Mouse (Mus musculus): ENCODE data around the gene Dennd1a.
A peak's percentile ranks its signal among the peaks of the same experiment; 100 is the strongest.

The Dennd1a gene

DNA sequence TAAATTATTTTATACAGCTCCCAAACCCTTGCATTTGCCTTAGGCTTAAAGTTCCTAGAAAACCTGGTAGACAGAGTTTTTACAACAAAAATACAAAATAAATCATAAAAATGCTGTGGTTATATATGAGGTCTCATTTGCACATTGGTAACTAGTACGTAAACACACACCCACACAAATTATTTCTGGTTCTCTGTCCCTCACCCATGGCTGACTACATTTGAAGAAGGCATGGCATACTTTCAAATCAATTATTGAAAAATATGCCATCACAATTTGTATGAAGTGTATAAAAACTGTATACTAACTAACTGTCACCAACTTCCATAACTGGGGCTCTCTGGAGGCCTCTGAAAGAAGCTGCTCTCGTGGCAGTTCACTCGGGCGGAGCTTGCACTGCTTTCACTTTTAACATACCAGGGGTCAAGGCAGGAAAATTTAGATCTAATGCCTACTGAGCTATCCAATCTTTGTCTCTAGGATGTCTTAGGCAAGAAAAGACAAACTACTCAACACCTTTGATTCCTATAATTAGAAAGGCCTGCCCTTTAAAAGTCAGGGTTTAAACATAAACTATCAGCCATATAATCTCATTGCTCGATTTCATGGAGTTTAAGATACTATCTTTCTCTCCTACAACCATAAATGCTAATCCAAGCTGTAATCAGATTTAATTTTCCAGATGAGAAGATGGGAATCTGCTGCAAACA is 122.7 kb downstream of the Dennd1a start:
- DNase-seq (ENCODE audit: low read depth), result peak; percentile 67

DNA sequence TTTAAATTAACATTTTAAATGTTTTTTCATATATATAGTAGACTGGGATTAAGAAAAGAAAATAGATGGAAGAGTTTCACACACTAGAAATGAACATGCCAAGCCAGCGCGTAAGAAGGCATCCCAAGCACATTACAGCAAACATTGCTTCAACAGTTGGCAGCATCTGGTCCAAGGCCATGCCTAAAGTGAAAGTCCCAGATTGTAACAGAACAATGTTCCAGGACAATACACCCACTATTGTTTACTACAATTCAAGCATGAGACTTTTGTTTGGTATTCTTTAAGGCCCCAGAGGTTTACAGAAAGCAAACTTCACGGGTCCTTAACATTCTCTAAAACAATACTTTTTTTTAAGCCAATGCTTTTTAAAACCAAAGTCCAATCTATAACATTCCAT is 124.7 kb downstream of the Dennd1a start:
- DNase-seq (ENCODE audit: low read depth), result no peak

DNA sequence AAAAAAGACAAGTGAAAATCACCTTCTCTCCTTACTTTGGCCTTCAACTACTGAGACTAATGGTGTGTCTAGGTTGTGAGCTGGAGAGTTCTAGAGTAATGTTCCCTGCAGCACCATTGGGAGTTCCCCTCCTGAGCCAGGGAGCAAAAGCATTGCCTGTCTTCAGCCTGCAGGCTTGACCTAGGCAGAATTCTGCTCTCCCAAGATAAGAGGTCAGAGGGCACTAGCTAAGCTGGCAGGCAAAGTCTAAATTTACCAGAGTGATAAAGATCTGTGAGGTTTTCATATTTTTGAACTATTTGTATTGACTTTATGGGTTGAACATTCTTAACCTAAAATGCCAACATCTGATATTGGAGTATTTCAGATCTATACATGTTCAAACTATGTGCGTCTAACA is 125.7 kb downstream of the Dennd1a start:
- DNase-seq (ENCODE audit: low read depth), result peak; percentile 60

DNA sequence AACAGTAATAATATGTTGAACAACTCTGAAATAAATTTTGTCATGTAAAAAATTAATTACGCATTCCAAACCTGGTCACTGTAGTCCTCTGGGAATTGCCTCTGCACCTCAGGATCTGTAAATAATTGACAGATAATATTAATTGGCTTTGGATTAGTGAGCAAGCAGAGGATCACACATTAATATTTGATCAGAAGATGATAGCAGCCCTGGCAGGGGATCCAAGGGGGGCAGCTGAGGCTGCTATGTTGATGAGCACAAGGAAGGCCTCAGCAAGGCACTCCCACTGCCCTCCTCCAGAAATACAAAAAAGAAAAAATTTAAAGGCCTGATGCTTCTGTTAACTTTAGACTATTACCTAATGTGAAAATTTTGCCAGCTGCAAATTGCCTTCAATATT is 127.5 kb downstream of the Dennd1a start:
- DNase-seq (ENCODE audit: low read depth), result no peak

DNA sequence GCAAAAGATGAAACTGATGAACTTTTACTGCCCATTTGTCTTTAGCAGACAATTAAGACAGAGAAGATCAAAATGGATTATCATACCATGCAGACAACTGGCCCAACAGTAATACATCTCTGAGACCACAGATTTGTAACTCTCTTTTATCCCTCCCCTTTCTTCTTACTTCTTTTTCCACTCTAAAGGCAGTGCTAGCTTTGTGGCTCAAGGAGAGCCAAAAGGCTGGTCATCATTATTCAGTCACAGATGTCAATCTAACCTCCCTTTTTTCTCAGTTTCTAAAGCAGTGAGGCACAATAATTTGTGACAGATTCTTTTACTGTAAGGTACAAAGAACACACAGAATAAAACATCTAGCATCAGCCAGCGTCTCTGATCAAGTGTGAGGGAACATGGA is 130.2 kb downstream of the Dennd1a start:
- no peak for DNase-seq (ENCODE audit: low read depth)

DNA sequence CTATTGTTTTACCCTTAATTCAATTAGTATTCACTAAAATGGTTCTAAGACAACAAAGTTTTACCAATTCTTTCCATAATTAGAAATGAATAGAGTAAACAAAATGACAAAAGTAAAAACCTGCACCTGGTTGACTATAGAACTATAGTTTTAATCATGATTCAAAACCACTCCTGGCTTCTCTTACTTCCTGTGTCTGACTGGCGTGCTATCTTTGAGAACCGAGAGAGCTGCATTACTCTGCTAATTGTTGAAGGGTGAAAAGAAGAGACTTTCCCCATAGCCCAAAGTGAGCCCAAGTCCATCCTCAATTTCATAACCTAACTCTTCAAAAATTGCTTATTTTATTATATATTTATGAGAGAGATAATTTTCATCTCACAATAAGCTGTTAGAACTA is 131.2 kb downstream of the Dennd1a start:
- DNase-seq (ENCODE audit: low read depth), result no peak

DNA sequence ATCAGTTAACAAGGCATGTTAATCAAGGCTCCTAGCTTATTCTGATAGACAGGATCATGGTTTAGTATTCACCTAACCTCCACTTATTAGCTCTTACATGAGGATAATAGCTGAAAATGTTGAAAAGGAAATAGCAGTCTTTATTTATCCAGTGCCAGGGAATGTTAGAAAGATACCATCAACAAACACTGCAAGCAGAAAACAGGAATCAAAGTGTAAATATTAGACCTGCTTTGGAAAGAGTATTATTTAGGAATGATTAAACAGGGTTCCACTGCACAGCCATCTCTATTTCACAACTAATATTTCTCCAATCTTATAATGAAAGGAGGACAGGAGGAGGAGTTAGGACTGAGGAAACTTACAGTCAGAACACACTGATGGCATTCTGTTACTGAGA is 142.4 kb downstream of the Dennd1a start:
- DNase-seq (ENCODE audit: low read depth), result no peak

DNA sequence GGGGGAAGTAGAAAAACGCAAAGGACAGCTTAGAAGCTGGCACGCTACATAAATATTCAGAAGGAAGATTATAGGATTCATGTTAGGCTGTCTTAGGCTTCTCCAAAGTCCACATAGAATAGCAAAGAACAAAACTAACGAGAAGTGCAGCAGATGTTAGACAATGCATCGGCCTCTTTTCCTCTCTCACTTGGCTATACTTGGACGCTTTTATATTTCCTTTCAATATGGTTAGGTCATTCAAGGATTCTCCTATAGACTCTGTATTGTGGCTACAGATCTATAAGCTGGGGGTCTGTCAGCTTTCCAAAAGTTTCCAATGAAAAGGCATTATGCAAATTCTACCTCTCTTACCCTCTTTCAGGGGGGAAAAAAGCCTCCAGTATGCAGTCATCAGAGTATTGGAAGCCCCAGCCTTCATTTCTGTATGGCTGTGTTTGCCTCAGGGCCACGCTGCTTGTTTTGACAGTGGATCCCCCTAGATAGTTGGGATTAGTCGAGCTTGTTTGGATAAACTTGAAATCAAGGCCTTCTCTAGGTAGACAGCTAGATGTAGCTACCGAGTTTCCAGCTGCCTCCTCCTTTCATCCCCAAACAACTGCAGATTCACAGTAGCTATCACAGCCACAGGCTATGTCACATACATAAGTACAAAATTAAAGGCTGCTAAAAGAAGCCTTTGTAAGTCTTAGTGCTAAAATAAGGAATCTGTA is 143.0 kb downstream of the Dennd1a start:
- no peak for DNase-seq (ENCODE audit: low read depth)

DNA sequence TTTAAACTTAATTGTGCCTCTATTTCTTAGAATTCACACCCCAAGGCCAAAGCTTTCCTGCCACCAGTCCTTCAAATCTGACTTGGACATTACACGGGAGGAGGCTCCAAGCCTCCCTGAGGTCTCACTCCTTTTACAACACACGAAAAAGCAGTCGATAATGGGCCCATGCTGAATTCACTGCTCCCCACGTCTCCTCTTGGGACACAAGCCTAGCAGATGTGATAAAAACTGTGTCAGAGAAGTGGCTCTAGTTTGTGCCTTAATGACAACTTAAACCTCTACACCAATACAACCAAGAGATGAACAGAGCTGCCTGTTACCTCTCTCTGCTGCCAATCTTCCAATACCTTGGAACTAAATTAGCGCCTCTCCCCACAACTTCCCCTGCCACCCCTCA is 144.3 kb downstream of the Dennd1a start:
- DNase-seq (ENCODE audit: low read depth), result no peak

DNA sequence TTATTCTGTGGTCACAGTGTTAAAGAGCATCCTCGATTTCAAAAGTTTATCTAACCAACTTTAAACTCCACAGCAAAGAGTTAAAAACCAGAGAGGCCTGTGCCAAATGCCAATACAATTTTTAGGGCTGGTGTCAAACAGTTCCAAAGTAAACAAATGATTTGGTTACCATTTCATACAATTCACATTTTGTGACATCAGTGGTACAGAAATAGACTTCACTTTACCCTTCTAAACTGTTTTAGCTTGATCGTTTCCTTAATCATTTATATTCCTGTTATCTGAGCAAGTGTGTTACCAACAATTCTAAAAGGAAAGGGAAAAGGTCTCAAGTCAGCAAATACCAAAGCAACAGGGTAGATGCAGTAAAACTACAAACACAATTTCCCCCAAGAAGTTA is 145.0 kb downstream of the Dennd1a start:
- DNase-seq (ENCODE audit: low read depth), result no peak

DNA sequence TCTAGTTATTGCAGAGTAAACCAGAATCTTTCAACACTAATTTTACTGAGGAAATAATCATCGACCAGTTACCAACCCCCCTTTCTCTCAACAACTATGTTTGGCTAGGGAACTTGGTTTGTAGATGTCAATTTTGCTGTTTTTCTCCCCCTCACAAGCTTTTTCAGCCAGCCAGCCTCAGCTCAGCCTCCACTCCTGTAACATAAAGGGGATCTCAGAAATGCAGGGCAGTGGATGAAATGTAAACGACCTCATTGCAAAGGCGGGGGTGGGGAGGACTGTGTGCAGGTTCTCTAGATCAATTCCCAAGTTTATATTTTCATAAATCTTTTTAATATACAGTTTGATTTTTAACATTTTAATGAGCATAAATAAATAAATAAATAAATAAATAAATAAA is 147.7 kb downstream of the Dennd1a start:
- DNase-seq (ENCODE audit: low read depth), result no peak

DNA sequence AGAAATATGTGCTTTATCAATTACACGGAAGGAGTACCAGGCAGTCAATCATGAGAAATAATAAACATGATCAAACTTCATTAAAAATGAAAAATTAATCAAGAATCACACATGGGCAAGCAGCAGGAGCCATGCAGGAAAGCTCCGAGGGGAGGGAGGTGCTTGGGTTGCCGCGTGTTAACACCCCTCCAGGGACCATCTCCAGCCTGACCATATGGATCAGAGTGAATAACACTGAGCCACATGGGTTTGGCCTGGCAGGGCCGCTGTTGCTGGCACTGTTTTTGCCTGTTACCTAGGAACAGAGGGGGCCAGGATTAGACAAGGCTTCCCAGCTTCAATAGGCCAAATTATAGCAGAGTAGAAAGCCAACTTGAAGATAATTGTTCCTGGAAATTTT is 150.1 kb downstream of the Dennd1a start:
- DNase-seq (ENCODE audit: low read depth), result no peak

DNA sequence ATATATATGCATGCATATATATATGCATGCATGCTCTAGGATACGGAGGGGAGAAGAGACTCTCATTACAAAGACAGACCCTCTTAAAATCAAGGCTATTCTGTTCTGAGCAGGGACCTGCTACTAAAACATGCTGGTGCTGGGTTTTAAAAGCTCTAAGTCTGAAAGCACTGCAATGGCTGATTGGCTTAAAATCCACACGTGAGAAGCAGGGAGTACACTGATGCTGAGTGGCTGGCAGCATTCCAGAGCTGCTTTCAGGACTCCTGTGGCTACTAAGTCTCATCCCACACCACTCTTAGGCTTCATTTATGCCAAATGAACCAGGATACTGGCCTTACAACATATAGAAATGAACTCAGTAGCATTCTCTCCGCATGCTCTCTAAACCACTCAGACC is 151.8 kb downstream of the Dennd1a start:
- no peak for DNase-seq (ENCODE audit: low read depth)

DNA sequence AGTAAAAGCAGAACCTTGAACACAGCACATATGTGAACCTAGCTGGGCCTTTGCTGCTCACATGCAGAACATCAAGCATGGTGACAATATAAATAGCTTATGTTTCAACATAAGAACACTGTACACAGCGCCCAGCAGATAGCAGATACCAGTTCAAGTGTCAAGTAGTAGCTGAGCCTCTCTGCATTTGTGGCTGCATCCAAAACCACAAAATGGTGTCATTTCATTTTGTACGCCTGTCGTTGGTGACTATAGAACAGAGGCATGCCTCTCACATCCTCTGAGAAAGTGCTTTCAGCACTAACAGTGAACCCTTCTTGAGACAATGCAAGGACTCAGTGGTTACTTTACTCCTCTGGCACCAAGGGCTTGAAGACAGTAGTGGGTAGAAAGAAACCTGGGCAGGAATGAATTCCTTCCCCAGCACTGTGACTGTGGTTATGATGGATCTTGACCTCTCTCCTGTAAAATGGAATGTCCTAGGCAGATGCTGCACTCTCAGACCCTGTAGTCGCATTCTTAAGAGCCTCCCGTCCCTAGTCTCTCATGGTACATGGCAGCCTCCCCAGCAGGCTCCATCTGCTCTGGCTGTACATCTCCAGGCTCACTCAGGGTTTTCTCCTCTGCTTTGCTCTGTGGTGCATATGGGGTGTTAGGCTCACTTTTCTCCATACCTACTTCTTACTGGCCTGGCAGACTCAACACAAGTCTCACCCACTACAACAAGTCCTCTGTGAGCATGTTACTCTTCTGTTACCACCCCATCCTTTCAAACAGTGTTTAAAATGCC is 154.0 kb downstream of the Dennd1a start:
- peak; percentile 67 for DNase-seq (ENCODE audit: low read depth)

DNA sequence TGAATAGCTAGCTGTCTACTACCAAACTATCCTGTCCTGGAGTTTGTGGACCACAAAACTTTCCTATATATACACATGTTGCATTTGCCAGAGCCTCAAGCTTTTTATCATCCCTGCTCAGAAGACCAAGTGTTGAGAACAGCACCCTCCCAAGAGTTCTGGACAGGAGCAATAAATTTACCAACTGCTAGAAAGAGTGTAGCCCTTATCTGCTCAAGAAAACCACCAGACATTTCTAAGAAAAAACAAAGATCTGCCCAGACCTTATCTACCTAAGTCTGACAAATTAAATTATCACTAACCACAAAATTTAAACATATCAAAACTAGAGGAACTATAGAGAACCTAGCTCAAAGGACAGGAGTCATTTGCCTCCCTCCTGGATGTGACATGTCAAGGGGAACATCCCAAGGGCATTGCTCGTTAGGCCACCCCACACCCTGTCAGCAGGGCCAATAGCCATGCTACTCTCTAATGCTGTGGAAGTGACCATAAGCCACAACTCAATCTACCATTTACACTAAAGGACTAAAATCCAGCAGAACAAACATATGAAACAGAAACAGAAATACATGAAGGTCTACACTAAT is 154.9 kb downstream of the Dennd1a start:
- DNase-seq (ENCODE audit: low read depth), result no peak

DNA sequence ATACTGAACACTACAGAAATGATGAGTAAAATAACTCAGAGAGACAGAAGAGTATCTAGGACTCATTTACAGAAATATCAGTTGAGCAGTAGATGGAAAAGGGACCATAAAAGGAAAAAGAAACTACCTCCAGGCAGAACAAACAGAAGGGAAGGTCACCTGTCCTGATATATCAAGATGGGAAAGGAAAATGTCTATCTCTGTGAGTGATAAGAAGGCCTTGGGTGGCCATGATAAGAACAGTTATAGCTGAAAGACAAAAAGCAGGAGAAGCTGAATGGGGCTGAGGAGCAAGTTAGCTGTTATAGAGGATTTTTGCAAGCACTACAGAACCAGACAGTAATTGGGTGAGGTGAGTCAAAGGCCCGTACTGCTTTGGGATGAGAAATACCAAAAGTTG is 155.7 kb downstream of the Dennd1a start:
- no peak for DNase-seq (ENCODE audit: low read depth)

DNA sequence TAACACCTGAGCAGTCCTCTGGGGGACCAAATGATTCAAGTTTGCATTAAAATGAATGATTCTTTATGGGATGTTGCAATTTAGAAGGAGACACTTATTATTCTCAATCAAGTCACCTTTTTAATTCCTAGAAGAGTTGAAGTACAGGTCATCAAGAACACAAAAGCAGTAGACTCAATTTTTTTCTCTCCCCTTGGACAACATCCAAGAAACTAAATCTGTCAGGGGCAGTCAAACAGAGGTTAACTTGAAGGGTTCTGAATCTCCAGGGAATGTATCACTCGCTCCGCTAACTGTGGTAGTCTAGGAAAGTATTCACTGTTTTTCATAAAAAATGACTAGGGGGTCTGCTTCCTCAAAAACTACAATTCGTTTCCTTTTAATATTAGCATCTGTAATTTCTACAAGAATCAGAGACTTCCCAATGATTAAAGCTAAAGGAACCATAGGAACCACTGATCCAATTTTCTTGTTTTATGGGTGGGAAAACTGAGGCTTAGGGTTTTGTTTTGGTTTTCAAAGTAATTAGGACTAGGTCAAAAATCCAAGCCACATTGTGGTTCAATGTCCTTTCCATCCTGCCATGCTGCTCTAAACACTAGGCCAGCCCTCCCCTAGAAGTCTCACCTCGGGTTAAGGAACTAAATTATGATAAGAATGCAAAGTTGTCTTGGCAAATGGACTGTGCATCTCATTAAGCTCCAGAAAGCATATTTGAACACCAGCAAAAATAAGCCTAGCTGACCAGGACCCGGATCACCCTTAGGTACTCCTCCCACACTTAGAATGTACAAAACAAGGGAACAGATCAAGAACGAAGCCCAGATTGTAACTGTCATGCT is 157.0 kb downstream of the Dennd1a start:
- DNase-seq (ENCODE audit: low read depth), result no peak

DNA sequence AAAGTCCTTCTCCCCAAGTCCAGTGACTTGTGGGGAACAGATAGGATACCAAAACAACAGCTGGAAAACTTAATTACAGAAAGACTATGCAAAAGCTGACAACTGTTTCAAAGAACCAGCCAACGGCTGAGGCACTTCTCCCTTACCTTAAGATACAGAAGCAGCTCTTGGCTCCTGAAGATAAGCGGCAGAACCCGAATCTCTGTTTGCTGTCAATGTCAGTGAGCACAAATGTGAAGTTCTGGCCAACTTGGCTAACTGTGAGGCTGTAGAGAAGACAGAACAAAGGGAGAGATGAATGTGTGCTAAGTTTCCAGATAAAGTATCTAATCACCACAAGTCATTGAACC is 160.8 kb downstream of the Dennd1a start:
- no peak for DNase-seq (ENCODE audit: low read depth)

DNA sequence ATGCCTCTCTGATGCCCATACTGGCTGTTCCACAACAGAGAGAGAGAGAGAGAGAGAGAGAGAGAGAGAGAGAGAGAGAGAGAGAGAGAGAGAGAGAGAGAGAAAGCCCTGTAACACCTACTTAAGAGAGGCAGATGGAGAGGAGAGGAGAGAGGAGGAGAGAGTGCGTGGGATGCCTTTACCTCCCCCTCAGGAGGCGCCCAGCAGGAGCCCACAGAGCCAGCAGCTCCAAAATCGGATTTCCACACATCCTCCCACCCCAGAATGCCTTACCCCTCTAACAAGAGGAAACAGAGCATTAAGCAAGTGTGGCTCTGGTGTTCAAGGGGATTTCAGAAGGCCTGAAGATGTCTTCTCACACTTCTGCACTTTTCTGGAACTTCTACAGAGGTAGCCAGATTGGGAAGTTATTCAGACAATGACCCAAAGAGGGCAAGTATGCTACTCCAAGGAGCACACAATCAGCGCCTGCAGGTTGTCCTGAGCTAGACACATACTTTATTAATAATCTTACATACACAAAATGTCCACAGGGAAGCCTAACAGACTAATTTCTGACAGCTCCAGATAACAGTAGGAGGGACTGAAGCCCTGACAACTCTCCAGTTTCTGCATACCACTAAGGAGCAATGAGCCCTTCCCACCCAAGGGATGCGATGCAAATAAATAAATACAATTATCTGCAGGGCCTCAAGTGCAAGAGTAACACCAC is 161.4 kb downstream of the Dennd1a start:
- no peak for DNase-seq (ENCODE audit: low read depth)

DNA sequence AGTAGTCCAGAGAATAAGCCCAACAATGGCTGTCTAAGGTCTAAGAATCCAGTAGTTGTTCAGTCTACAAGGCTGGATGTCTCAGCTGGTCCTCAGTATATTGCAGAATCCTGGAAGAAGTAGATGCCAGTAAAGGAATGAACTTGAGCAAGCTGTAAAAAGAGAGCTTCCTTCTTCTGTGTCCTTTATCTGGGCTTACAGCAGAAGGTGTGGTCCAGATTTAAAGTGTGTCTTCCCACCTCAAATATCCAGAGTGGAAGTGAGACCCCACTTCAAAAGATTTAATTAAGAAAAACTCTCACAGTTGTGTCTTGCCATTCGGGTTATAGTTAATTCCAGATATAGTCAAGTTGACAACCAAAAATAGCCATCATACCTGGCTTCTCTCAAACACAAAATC is 162.5 kb downstream of the Dennd1a start:
- no peak for DNase-seq (ENCODE audit: low read depth)

DNA sequence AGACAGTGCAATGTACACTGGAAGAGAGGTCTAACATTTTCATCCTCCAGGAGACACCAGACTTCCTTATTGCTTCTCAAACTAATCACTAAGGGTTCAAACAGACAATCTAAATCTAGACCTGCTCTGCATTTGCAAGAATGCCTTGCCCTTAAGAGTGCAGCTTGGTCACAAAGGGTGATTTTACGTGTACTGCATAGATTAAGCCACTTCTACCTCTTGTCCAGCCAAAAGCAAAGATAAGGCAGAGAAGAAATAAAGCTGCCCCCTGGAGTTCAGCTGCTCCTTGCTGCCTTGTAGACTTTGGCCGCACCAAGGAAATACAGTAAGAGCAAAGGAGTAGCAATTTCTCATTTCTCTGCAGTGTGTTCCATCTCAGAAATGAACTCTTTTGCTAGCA is 172.2 kb downstream of the Dennd1a start:
- no peak for DNase-seq (ENCODE audit: low read depth)

Measured in 416B (cell line).